Mouse (Mus musculus): ENCODE data around the gene Clcn7. TPM values are rescaled to one million over a fixed set of nuclear protein-coding genes. Genes with fewer than 3 reads are reported as not detected.

The Clcn7 gene
- 17.1 and 21.7 TPM in 2 replicates for polyA plus RNA-seq (2012; rRNA removed)

- WGBS, result under 1% methylated on average over 40 of the region's 40 CpGs
- peak; percentile 75 for DNase-seq (ENCODE audit: low read depth, low spot score)
These were observed at the start of gene Clcn7 for GRCm38 (mm10) chr17:25133275-25133698. Gene Clcn7 (plus strand): TSS chr17:25133391.

- DNase-seq (ENCODE audit: low read depth, low spot score), result no peak
These were observed 49.7 kb upstream of the Clcn7 start, which contains the start of gene Tmem204 for GRCm38 (mm10) chr17:25083444-25083931. Gene Tmem204 (minus strand): TSS chr17:25083591.

GRCm38 (mm10) chr17:25084835-25085385, 48.3 kb upstream of the Clcn7 start:
- WGBS, result 77% methylated on average over 13 of the region's 13 CpGs
- DNase-seq (ENCODE audit: low read depth, low spot score), result no peak

More at GRCm38 (mm10) chr17:25083444-25083931, 49.7 kb upstream of the Clcn7 start, which contains the start of gene Tmem204:
- 58% methylated on average over 7 of the region's 7 CpGs for WGBS

- no peak for DNase-seq (ENCODE audit: low read depth, low spot score)
- WGBS, result 54% methylated on average over 7 of the region's 7 CpGs
These were observed 46.5 kb upstream of the Clcn7 start for GRCm38 (mm10) chr17:25086724-25087123.

GRCm38 (mm10) chr17:25089158-25089557, 44.0 kb upstream of the Clcn7 start:
- 95% methylated on average over 10 of the region's 10 CpGs for WGBS
- DNase-seq (ENCODE audit: low read depth, low spot score), result no peak

- no peak for DNase-seq (ENCODE audit: low read depth, low spot score)
- 88% methylated on average over 10 of the region's 10 CpGs for WGBS
These were observed 42.7 kb upstream of the Clcn7 start for GRCm38 (mm10) chr17:25090450-25090849.

GRCm38 (mm10) chr17:25096221-25096620, 37.0 kb upstream of the Clcn7 start:
- WGBS, result 41% methylated on average over 2 of the region's 2 CpGs

GRCm38 (mm10) chr17:25100052-25100451, 33.1 kb upstream of the Clcn7 start:
- 93% methylated on average over 6 of the region's 6 CpGs for WGBS
- DNase-seq (ENCODE audit: low read depth, low spot score), result no peak

More at GRCm38 (mm10) chr17:25096221-25096620, 37.0 kb upstream of the Clcn7 start:
- no peak for DNase-seq (ENCODE audit: low read depth, low spot score)

- DNase-seq (ENCODE audit: low read depth, low spot score), result no peak
- WGBS, result 86% methylated on average over 11 of the region's 11 CpGs
These were observed 31.9 kb upstream of the Clcn7 start for GRCm38 (mm10) chr17:25101338-25101737.

- DNase-seq (ENCODE audit: low read depth, low spot score), result no peak
- WGBS, result 93% methylated on average over 16 of the region's 16 CpGs
These were observed 25.4 kb upstream of the Clcn7 start for GRCm38 (mm10) chr17:25107786-25108185.

- peak; percentile 16 for DNase-seq (ENCODE audit: low read depth, low spot score)
- 74% methylated on average over 2 of the region's 2 CpGs for WGBS
These were observed 23.6 kb upstream of the Clcn7 start for GRCm38 (mm10) chr17:25109578-25109977.

- DNase-seq (ENCODE audit: low read depth, low spot score), result no peak
- 93% methylated on average over 6 of the region's 6 CpGs for WGBS
These were observed 22.6 kb upstream of the Clcn7 start for GRCm38 (mm10) chr17:25110590-25110989.

- 87% methylated on average over 5 of the region's 5 CpGs for WGBS
- DNase-seq (ENCODE audit: low read depth, low spot score), result no peak
These were observed 22.0 kb upstream of the Clcn7 start for GRCm38 (mm10) chr17:25111220-25111619.

- 69% methylated on average over 8 of the region's 8 CpGs for WGBS
- no peak for DNase-seq (ENCODE audit: low read depth, low spot score)
These were observed 21.3 kb upstream of the Clcn7 start for GRCm38 (mm10) chr17:25111739-25112422.

- WGBS, result 77% methylated on average over 3 of the region's 3 CpGs
- no peak for DNase-seq (ENCODE audit: low read depth, low spot score)
These were observed 20.8 kb upstream of the Clcn7 start for GRCm38 (mm10) chr17:25112423-25112810.

- WGBS, result 6% methylated on average over 23 of the region's 23 CpGs
- peak; percentile 21 for DNase-seq (ENCODE audit: low read depth, low spot score)
These were observed 18.1 kb upstream of the Clcn7 start for GRCm38 (mm10) chr17:25114908-25115645.

GRCm38 (mm10) chr17:25115664-25116432, 17.3 kb upstream of the Clcn7 start, which contains the start of gene Telo2:
Gene Telo2 (minus strand): TSS chr17:25115967.
- peak; percentile 74 for DNase-seq (ENCODE audit: low read depth, low spot score)
- WGBS, result 5% methylated on average over 40 of the region's 40 CpGs

GRCm38 (mm10) chr17:25117263-25117662, 15.9 kb upstream of the Clcn7 start:
- 47% methylated on average over 4 of the region's 4 CpGs for WGBS
- DNase-seq (ENCODE audit: low read depth, low spot score), result no peak

GRCm38 (mm10) chr17:25120406-25120805, 12.8 kb upstream of the Clcn7 start, which contains the start of gene Ptx4:
Gene Ptx4 (plus strand): TSS chr17:25120760.
- DNase-seq (ENCODE audit: low read depth, low spot score), result no peak

More at GRCm38 (mm10) chr17:25120406-25120805, 12.8 kb upstream of the Clcn7 start, which contains the start of gene Ptx4:
- WGBS, result 31% methylated on average over 3 of the region's 3 CpGs
